Comparison of ENCODE assay signal across 8 mouse cellular contexts in the genomic region with DNA sequence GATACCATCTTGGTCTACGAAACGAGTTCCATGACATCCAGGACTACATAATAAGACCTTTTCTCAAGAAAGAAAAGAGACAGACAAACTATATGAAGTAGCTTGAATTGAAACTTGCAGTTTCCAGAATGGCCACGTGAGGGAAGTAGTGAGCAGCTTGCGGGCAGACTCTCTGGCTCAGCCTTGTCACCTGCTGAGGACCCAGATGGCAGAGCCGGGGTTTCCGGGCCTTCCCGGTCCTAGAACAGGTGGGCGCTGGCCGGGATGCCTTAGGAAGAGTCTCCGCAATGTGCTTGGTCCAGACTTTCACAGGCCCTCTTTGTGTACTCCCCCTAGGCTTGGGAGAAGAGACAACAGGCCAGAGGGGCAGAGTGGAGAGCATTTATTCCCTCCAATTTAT.
DNase-seq lines count a peak whose midpoint lies in the region.

No protein-coding gene starts in this region.

- peak; percentile 82 to 83 for DNase-seq in B cell, adult 2 months
- DNase-seq in NIH3T3 (ENCODE audit: low read depth) = peak; percentile 84
- peak; percentile 96 for DNase-seq in cerebellum, adult 9-11 months
- peak; percentile 52 to 57 for DNase-seq in frontal cortex, postnatal 25 days (ENCODE audit: low spot score in 2 of 2)
- peak; percentile 65 for DNase-seq in kidney, postnatal 14 days
- DNase-seq in lung, postnatal 25 days (ENCODE audit: low spot score) = peak; percentile 50
- DNase-seq in retina, postnatal 7 days (ENCODE audit: low read depth, low spot score) = peak; percentile 42
- DNase-seq in urinary bladder, postnatal 25 days (ENCODE audit: low spot score) = peak; percentile 62

Comparison
In these comparisons a context has a peak if more than half of its experiments do, and no peak if none do; other contexts are left out.
1. Peak in every context shown above with its lines: DNase-seq.
2. DNase-seq: peak in every context shown above with its lines; median percentile 96 in cerebellum, adult 9-11 months; 84 in NIH3T3; 82 in B cell, adult 2 months; 65 in kidney, postnatal 14 days; 62 in urinary bladder, postnatal 25 days; 54 in frontal cortex, postnatal 25 days; 50 in lung, postnatal 25 days; 42 in retina, postnatal 7 days.